Mouse (Mus musculus) hindbrain, embryonic 14.5 days (tissue): ENCODE data around the gene Pdgfc. TPM values are rescaled to one million over a fixed set of nuclear protein-coding genes. Genes with fewer than 3 reads are reported as not detected.
A peak's percentile ranks its signal among the peaks of the same experiment; 100 is the strongest.

Source experiments
- ATAC-seq: fragments of 200-750 bp; cut with Nextera tagmentation; 2 replicates; pipeline ENCODE4 v1.8.0; 2017; ENCODE audit warnings: moderate number of reproducible peaks, mild to moderate bottlenecking, moderate TSS enrichment, moderate library complexity; ENCODE audit not compliant: low FRiP score
- DNase-seq: peaks from one replicate; pipeline ENCODE4 v3.0.0-alpha.2; 2015; ENCODE audit warnings: low spot score
- H3K27ac ChIP-seq: fragments of 300-500 bp; sonication (generic); 2 replicates; pipeline ENCODE4 v1.5.1; 2014; ENCODE audit warnings: mild to moderate bottlenecking, moderate library complexity
- H3K27me3 ChIP-seq: fragments of 300-500 bp; sonication (generic); 2 replicates; pipeline ENCODE4 v1.6.1; 2014; ENCODE audit warnings: mild to moderate bottlenecking, low read length, mixed read lengths; ENCODE audit not compliant: control insufficient read depth, insufficient read depth
- H3K36me3 ChIP-seq: fragments of 300-500 bp; sonication (generic); replicated peaks from 2 replicates; pipeline ENCODE4 v1.6.1; 2014; ENCODE audit not compliant: control insufficient read depth, insufficient read depth
- H3K4me1 ChIP-seq: fragments of 300-500 bp; sonication (generic); replicated peaks from 2 replicates; pipeline ENCODE4 v1.6.1; 2014; ENCODE audit warnings: antibody characterized with exemption, low read length, mixed read lengths; ENCODE audit not compliant: control insufficient read depth, insufficient read depth
- H3K4me2 ChIP-seq: fragments of 300-500 bp; sonication (generic); replicated peaks from 2 replicates; pipeline ENCODE4 v1.6.1; 2014; ENCODE audit warnings: mild to moderate bottlenecking, moderate library complexity
- H3K4me3 ChIP-seq: fragments of 300-500 bp; sonication (generic); replicated peaks from 2 replicates; pipeline ENCODE4 v1.5.1; 2014; ENCODE audit warnings: mild to moderate bottlenecking, low read length
- H3K9ac ChIP-seq: fragments of 300-500 bp; sonication (generic); 2 replicates; pipeline ENCODE4 v1.6.1; 2014
- H3K9me3 ChIP-seq: fragments of 300-500 bp; sonication (generic); 2 replicates; pipeline ENCODE4 v1.6.1; 2016; ENCODE audit warnings: low read length; ENCODE audit not compliant: control insufficient read depth
- WGBS: fragments of 180-500 bp; shearing (Covaris S2); extraction: QIAGEN DNeasy Blood & Tissue Kit; methylation state at CpG from one replicate; pipeline ENCODE4 v1.1.7; 2014; 5-methylcytosine and 5-hydroxymethylcytosine counted together
- polyA plus RNA-seq: library from polyadenylated mRNA; unstranded; fragments of >200 nt; fragmentation: Nextera tagmentation; extraction: Ambion mirVana; gene quantifications from 2 replicates; pipeline ENCODE4 v1.2.1, GENCODE M21; 2014

The Pdgfc gene
- polyA plus RNA-seq, 1 experiment from 2014 or later, result 6.5 TPM

DNA sequence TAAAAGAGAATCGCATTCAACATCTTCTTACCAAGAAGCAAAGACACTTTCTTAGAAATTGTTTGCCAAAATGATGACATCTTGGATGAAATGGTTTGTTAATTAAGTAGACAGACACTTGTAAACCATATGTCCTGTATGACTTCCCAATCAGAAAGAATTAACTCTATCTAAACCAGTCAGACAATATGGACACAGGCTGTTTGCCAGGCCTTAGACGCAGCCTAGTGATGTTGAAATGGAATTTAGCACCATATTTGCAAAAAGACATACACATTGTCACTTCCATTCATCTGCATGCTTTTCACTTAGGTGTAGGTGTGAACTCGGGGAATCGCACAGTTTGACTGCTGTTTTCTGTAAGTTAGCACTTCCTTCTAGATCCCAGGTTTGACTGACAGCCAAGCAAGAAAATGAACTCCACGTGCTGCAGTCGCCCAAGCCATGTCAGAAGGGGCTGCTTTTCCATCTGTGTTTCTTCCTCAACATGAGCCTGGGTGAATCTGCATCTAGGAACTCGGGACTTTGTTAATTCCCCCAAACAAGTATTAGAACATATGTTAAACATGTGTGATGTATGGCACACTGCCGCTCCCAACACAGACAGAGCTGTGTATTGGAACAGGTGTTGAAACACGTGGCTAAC lies 10.5 kb upstream of the Pdgfc start:
- Histone ChIP-seq H3K36me3 (no peaks in the 10 kb centered on the region), H3K9me3 (no peaks in the 10 kb centered on the region), H3K4me2 (no peak overlapping the region), H3K27me3 (no peaks in the 10 kb centered on the region), H3K27ac (no peak overlapping the region), H3K4me1 (no peaks in the 10 kb centered on the region), H3K9ac (no peak overlapping the region), H3K4me3 (no peak overlapping the region)
- WGBS, result 74% methylated on average over 9 of the region's 9 CpGs
- DNase-seq (no peak), ATAC-seq (no peak)

DNA sequence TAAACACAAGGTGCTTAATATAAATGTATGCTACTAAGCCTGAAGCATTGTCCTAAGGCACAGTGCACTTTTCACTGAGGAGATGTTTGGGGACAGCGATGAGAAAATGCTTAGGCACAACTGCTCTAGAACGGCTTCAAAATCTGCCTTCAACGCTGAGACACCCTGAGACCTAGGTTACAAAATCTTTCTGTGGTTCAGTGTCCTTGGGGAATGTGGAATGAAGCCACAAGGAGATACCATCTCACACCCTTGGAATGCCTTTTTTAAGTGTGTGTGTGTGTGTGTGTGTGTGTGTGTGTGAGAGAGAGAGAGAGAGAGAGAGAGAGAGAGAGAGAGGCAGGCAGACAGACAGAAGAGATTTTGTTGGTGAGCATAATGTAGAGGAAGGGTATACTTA lies 7.9 kb upstream of the Pdgfc start:
- Histone ChIP-seq H3K9me3 (no peaks in the 10 kb centered on the region), H3K36me3 (no peaks in the 10 kb centered on the region), H3K4me1 (no peaks in the 10 kb centered on the region), H3K27me3 (no peaks in the 10 kb centered on the region), H3K9ac (no peak overlapping the region), H3K27ac (no peak overlapping the region), H3K4me2 (no peak overlapping the region), H3K4me3 (no peak overlapping the region)
- ATAC-seq (no peak), DNase-seq (no peak)
- 94% methylated on average over 3 of the region's 3 CpGs for whole genome bisulfite sequencing

DNA sequence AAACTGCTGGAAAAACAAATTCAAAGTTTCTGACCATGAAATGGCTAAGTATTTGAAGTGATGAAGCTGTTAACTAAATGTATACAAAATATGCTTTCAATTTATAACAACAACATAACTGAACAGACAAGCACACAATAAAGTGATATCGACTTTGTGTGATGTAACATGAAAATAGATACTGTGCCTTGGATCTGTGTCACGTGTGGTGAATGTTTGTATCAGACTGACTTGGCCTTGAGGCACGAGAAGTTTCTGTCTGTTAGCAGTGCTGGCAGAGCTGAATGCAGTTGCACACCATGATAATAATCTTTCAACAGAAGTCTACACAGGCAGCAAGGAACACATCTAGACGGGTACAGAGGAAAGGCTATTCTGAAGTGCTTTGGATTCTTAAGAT lies 6.9 kb upstream of the Pdgfc start:
- Histone ChIP-seq H3K36me3 (no peaks in the 10 kb centered on the region), H3K27ac (no peak overlapping the region), H3K4me2 (no peak overlapping the region), H3K4me3 (no peak overlapping the region), H3K9me3 (no peaks in the 10 kb centered on the region), H3K27me3 (no peaks in the 10 kb centered on the region), H3K9ac (no peak overlapping the region), H3K4me1 (no peaks in the 10 kb centered on the region)
- DNase-seq (no peak), ATAC-seq (no peak)
- 80% methylated on average over 4 of the region's 4 CpGs for WGBS

DNA sequence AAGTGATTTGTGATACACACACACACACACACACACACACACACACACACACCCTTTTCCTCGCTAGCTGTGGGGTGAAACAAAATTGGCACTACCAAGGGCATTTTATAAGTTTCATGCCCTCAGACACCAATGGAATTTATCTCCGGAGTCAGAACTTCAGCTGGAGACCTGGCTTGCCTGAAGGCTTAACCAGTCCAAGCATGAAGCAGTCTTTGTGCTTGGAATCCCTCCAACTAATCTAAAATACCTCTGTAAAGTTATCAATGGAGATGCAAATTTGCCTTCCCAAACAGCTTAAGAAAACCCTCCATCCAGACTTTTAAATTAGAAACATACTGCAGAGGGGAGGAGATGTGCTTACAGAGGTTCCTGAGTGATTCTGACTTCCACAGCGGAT lies 6.3 kb upstream of the Pdgfc start:
- Histone ChIP-seq H3K9me3 (no peaks in the 10 kb centered on the region), H3K4me2 (no peak overlapping the region), H3K4me1 (no peaks in the 10 kb centered on the region), H3K4me3 (no peak overlapping the region), H3K27me3 (no peaks in the 10 kb centered on the region), H3K27ac (no peak overlapping the region), H3K36me3 (no peaks in the 10 kb centered on the region), H3K9ac (no peak overlapping the region)
- no peak for DNase-seq
- ATAC-seq, result no peak
- 68% methylated on average over 3 of the region's 3 CpGs for WGBS

DNA sequence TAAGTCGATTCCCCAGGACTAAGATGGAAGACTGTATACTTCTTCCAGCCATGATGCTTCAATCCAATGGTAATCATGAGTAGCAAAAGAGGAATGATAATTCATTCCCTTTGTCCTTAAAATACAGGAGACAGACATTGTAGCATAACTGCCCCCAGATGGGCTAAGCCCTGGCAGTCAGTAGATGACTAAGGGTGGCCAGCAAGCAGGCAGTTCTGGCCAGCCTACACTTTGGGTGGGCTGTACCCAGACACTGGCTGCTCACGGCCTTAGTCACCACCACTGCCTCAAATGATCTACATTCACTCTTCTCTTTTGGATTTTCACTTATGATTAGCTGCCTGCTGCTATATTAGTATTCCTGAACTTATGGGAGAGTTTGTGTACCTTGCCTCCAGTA lies 5.9 kb upstream of the Pdgfc start:
- no peaks in the 10 kb centered on the region for H3K27me3 ChIP-seq

DNA sequence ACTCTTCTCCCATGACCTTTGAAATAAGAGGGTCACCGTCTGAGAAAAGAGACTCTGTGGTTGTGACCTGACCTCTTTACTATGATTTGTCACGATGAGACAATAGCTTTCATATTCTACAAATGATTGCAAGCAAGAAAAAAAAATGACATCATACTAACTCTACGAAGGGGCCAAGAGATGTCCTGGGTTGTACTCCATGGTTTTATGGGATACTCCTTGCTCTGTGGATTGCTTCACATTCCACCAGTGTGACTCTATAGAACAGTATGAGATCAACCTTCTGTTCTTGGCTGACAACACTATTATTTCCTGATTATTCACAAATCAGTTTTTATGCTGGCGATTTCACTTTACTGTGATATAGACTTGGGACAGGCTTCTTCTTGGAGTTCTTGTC lies 4.2 kb upstream of the Pdgfc start:
- H3K27ac ChIP-seq, result no peak overlapping the region
- no peak for ATAC-seq
- no peaks in the 10 kb centered on the region for H3K36me3 ChIP-seq
- H3K4me2 ChIP-seq, result no peak overlapping the region
- no peak overlapping the region for H3K9ac ChIP-seq
- H3K4me3 ChIP-seq, result no peak overlapping the region
- WGBS, result 41% methylated on average over 4 of the region's 4 CpGs
- H3K4me1 ChIP-seq, result no peaks in the 10 kb centered on the region
- no peak for DNase-seq
- no peaks in the 10 kb centered on the region for H3K27me3 ChIP-seq
- H3K9me3 ChIP-seq, result no peaks in the 10 kb centered on the region

More for the DNA sequence above, 5.9 kb upstream of the Pdgfc start:
- Histone ChIP-seq H3K36me3 (no peaks in the 10 kb centered on the region), H3K4me1 (no peaks in the 10 kb centered on the region), H3K27ac (no peak overlapping the region), H3K4me3 (no peak overlapping the region), H3K9me3 (no peaks in the 10 kb centered on the region), H3K9ac (no peak overlapping the region), H3K4me2 (no peak overlapping the region)
- ATAC-seq, result no peak
- no peak for DNase-seq
- WGBS, result 65% methylated on average over 2 of the region's 2 CpGs

DNA sequence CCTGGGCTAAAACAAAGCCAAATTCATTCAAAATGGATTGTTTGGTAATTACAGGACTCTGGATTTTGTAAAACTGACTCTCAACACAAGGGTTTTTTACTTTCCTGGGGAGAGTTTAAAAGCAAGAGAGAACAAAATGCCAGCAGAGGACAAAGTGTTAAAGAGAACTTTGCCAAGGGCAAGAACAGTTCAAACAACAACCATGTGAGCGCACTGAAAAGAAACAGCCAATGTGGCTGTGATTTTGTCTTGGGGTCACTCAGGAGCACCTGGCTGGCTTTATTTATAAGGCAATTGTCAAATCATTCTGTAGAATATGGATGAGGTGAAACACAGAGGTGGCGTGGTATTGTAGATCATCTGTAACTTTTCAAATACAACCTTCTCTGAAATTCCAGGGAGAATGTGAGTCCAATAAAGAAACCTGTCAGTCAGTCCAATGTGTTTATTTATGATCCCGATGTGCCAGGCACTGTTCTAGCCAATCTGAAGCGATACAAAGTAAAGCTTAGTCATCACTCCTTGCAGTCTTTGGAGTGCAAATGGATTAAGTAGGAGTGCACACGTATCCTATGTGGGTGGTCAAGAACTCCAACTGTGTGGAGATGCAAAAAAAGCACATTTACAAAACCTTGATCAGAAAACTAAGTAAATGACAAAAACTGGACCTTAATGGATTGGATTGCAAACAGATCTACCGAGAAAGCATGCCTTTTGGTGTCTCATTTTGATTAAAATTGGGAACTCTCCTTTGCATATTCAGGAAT lies 1.7 kb upstream of the Pdgfc start:
- Histone ChIP-seq H3K4me3 (no peak overlapping the region), H3K4me1 (0 out of 2 replicates have a peak, but pooled peaks cover 11% of the 10 kb centered on the region), H3K4me2 (no peak overlapping the region), H3K36me3 (no peaks in the 10 kb centered on the region), H3K9ac (no peak overlapping the region), H3K27ac (no peak overlapping the region), H3K27me3 (no peaks in the 10 kb centered on the region), H3K9me3 (no peaks in the 10 kb centered on the region)
- 55% methylated on average over 6 of the region's 6 CpGs for WGBS
- no peak for DNase-seq
- ATAC-seq, result no peak

DNA sequence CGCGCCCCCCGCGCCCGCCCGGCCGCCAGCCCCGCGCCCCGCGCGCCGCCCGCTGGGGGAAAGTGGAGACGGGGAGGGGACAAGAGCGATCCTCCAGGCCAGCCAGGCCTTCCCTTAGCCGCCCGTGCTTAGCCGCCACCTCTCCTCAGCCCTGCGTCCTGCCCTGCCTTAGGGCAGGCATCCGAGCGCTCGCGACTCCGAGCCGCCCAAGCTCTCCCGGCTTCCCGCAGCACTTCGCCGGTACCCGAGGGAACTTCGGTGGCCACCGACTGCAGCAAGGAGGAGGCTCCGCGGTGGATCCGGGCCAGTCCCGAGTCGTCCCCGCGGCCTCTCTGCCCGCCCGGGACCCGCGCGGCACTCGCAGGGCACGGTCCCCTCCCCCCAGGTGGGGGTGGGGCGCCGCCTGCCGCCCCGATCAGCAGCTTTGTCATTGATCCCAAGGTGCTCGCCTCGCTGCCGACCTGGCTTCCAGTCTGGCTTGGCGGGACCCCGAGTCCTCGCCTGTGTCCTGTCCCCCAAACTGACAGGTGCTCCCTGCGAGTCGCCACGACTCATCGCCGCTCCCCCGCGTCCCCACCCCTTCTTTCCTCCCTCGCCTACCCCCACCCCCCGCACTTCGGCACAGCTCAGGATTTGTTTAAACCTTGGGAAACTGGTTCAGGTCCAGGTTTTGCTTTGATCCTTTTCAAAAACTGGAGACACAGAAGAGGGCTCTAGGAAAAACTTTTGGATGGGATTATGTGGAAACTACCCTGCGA lies 517 bp downstream of the Pdgfc start:
- Histone ChIP-seq H3K9ac (peak overlapping the region; percentile 74), H3K4me3 (peak overlapping the region; percentile 82), H3K4me1 (0 out of 2 replicates have a peak, but pooled peaks cover 11% of the 10 kb centered on the region), H3K27me3 (no peaks in the 10 kb centered on the region), H3K36me3 (no peaks in the 10 kb centered on the region), H3K9me3 (no peaks in the 10 kb centered on the region), H3K27ac (peak overlapping the region; percentile 65), H3K4me2 (peak overlapping the region; percentile 96)
- WGBS, result 1% methylated on average over 65 of the region's 68 CpGs
- DNase-seq (peak; percentile 42), ATAC-seq (peak; percentile 92)

DNA sequence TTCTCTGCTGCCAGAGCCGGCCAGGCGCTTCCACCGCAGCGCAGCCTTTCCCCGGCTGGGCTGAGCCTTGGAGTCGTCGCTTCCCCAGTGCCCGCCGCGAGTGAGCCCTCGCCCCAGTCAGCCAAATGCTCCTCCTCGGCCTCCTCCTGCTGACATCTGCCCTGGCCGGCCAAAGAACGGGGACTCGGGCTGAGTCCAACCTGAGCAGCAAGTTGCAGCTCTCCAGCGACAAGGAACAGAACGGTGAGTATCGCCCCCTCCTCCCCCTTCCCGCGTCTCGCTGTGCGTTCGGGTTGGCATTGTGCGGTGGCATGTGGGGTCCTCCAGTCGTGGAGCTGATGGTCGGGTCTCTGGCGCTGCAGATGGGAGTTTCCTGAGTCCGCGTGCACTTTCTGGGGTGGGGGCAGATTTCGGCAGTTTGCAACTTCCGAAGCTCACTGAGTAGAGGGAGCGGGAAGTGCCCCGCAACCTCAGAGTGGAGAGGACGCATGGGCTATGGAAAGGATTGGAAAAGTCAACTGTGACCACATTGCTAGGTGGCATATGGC lies 1.2 kb downstream of the Pdgfc start:
- H3K9ac ChIP-seq, result peak overlapping the region; percentile 74
- H3K27ac ChIP-seq, result peak overlapping the region; percentile 65
- no peaks in the 10 kb centered on the region for H3K36me3 ChIP-seq
- under 1% methylated on average over 34 of the region's 34 CpGs for WGBS
- H3K4me2 ChIP-seq, result peak overlapping the region; percentile 96
- no peaks in the 10 kb centered on the region for H3K27me3 ChIP-seq
- DNase-seq (peak; percentile 56), ATAC-seq (peak; percentile 64)
- H3K4me1 ChIP-seq, result 0 out of 2 replicates have a peak, but pooled peaks cover 11% of the 10 kb centered on the region
- no peaks in the 10 kb centered on the region for H3K9me3 ChIP-seq
- H3K4me3 ChIP-seq, result peak overlapping the region; percentile 82
